Mouse (Mus musculus) MEL (cell line): ENCODE results near the gene Nxt2.

Experiments used
- CTCF ChIP-seq, 3 experiments: IDR thresholded peaks in 2 of 3; conservative IDR thresholded peaks in 1 of 3; 2 replicates each; pipeline ENCODE4 v1.5.1; 2011 to 2012; ENCODE audit warnings: low read length in 3 of 3, low read depth in 2 of 3, mild to moderate bottlenecking in 2 of 3, improper control_type of control experiment in 1 of 3, inconsistent platforms in 1 of 3, mixed read lengths in 1 of 3, moderate library complexity in 1 of 3; ENCODE audit not compliant: control insufficient read depth in 1 of 3, insufficient read depth in 1 of 3, poor library complexity in 1 of 3, severe bottlenecking in 1 of 3
- POLR2A ChIP-seq, 2 experiments: IDR thresholded peaks; 2 replicates each; pipeline ENCODE4 v1.6.1; 2011 to 2012; ENCODE audit warnings: low read length in 2 of 2, mild to moderate bottlenecking in 2 of 2, control low read depth in 1 of 2, improper control_type of control experiment in 1 of 2, low read depth in 1 of 2, moderate library complexity in 1 of 2; ENCODE audit not compliant: control insufficient read depth in 1 of 2, insufficient read depth in 1 of 2, poor library complexity in 1 of 2
- SMC3 ChIP-seq: IDR thresholded peaks from 2 replicates; pipeline ENCODE4 v1.6.1; 2011; ENCODE audit warnings: low read depth, low read length, improper control_type of control experiment
- TAL1 ChIP-seq: IDR thresholded peaks from 2 replicates; pipeline ENCODE4 v1.6.1; 2012; ENCODE audit warnings: mild to moderate bottlenecking, inconsistent platforms, low read length, moderate library complexity, mixed read lengths
- USF1 ChIP-seq: IDR thresholded peaks from 2 replicates; pipeline ENCODE4 v1.6.1; 2014; ENCODE audit warnings: low read depth, mild to moderate bottlenecking, inconsistent platforms, low read length, improper control_type of control experiment, moderate library complexity

DNA sequence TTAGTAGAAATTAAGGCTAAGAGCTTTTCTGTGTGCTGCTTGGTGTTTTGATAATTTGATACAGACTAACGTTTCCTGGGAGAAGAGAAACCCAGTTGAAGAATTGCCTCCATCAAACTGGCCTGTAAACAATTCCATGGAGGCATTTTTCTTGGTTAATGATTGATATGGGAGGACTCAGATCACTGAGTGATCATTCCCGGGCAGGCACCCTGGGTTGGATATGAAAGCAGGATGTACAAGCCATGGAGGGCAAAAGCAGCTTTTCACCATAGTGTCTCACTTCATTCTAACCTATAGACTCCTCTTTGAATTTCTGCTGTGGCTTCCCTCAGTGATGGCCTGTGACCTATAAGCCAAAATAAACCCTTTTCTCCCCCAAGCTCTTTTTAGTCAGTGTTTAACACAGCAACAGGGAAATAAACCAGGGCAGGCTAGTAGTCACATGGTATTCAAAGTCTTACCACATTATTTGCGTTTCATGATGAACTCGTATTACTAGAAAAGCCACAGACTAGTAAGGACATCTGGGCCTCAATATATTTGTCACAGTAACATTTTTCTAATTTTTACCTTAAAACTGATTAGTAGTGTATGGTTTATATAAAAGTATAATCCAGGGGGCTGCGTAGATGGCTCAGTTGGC is 19.2 kb downstream of the Nxt2 start:
- no peak for TF ChIP-seq SMC3
- TF ChIP-seq TAL1, result no peak
- TF ChIP-seq CTCF (IDR thresholded peaks at IDR 0.05 in 2 of 3, conservative IDR thresholded peaks at IDR 0.05 in 1 of 3; ENCODE audit: control insufficient read depth in 1 of 3, insufficient read depth in 1 of 3, low read depth in 2 of 3, low read length in 3 of 3, poor library complexity in 1 of 3, severe bottlenecking in 1 of 3), result no peak
- no peak for TF ChIP-seq POLR2A (IDR thresholded peaks at IDR 0.05; ENCODE audit: control insufficient read depth in 1 of 2, insufficient read depth in 1 of 2, low read depth in 1 of 2, low read length in 2 of 2, poor library complexity in 1 of 2)
- TF ChIP-seq USF1, result no peak
